17 mouse cellular contexts compared by ENCODE assay signal in genomic region chr17:47226391-47226790, GRCm38 (mm10).
DNase-seq lines count a peak whose midpoint lies in the region; ATAC-seq and TF ChIP-seq lines count a peak whose summit lies in the region.
"Had no signal": no experiment of that assay in that cellular context is flagged by ENCODE, and none has a peak within 500 bp of the region (broad histone marks: within the 10 kb centered on the region; RNA-seq: fewer than 3 reads in every experiment).

No protein-coding gene starts in this region.

- no peak overlapping the region for H3K9ac ChIP-seq in limb, embryonic 14.5 days (ENCODE audit: low read depth, low read length, severe bottlenecking)
- peak overlapping the region; percentile 46; the same call in 1 of the 2 replicates for H3K9ac ChIP-seq in MEL (ENCODE audit: control insufficient read depth, low read depth, low read length, poor library complexity, severe bottlenecking)
- no peak overlapping the region for H3K9ac ChIP-seq in forebrain, embryonic 14.5 days (ENCODE audit: low read length)
- H3K9ac ChIP-seq in midbrain, embryonic 11.5 days (ENCODE audit: low read length): no peak overlapping the region
- H3K9ac ChIP-seq: heart, embryonic 13.5 days; hindbrain, embryonic 14.5 days; liver, embryonic 12.5 days; midbrain, embryonic 13.5 days; neural tube, embryonic 13.5 days had no signal

- H3K27ac ChIP-seq in limb, embryonic 14.5 days (replicated peaks; ENCODE audit: low read depth, low read length): 0 out of 2 replicates have a peak overlapping the region, but pooled peaks have one; percentile 5
- H3K27ac ChIP-seq in limb, embryonic 10.5 days: no peak overlapping the region
- H3K27ac ChIP-seq in MEL (ENCODE audit: control insufficient read depth, low read depth, low read length): peak overlapping the region; percentile 74
- peak overlapping the region; percentile 14; the same call in 1 of the 2 replicates for H3K27ac ChIP-seq in embryonic facial prominence, embryonic 10.5 days (replicated peaks)
- peak overlapping the region; percentile 10; the same call in 1 of the 2 replicates for H3K27ac ChIP-seq in small intestine, adult 2 months (ENCODE audit: insufficient read depth, low read depth, low read length)
- H3K27ac ChIP-seq in forebrain, embryonic 14.5 days (ENCODE audit: low read depth, low read length): no peak overlapping the region
- no peak overlapping the region for H3K27ac ChIP-seq in midbrain, embryonic 11.5 days (ENCODE audit: low read depth, low read length)
- H3K27ac ChIP-seq: heart, embryonic 13.5 days; hindbrain, embryonic 14.5 days; liver, embryonic 12.5 days; midbrain, embryonic 13.5 days; neural tube, embryonic 13.5 days had no signal

- no peak for ATAC-seq in limb, embryonic 14.5 days (ENCODE audit: low FRiP score, low read depth)
- no peak for ATAC-seq in forebrain, embryonic 14.5 days
- no peak for ATAC-seq in midbrain, embryonic 11.5 days (ENCODE audit: low FRiP score)
- ATAC-seq: intestine, embryonic 16.5 days; liver, embryonic 12.5 days; midbrain, embryonic 13.5 days had no signal

- peaks cover 6% of the 10 kb centered on the region; the same call in 1 of the 2 replicates for H3K9me3 ChIP-seq in limb, embryonic 14.5 days (ENCODE audit: control insufficient read depth, low read length)
- H3K9me3 ChIP-seq in limb, embryonic 10.5 days (replicated peaks): no peaks in the 10 kb centered on the region
- H3K9me3 ChIP-seq in MEL (replicated peaks; ENCODE audit: insufficient read depth, low read length): no peaks in the 10 kb centered on the region
- H3K9me3 ChIP-seq in embryonic facial prominence, embryonic 10.5 days: 0 out of 2 replicates have a peak, but pooled peaks cover 5% of the 10 kb centered on the region
- H3K9me3 ChIP-seq in forebrain, embryonic 14.5 days (replicated peaks; ENCODE audit: control insufficient read depth, low read length): no peaks in the 10 kb centered on the region
- H3K9me3 ChIP-seq in midbrain, embryonic 11.5 days (ENCODE audit: control insufficient read depth, low read length): no peaks in the 10 kb centered on the region
- H3K9me3 ChIP-seq: liver, embryonic 12.5 days; midbrain, embryonic 13.5 days; neural tube, embryonic 13.5 days had no signal

- no peaks in the 10 kb centered on the region for H3K27me3 ChIP-seq in limb, embryonic 14.5 days (ENCODE audit: control insufficient read depth, insufficient read depth, low read length)
- H3K27me3 ChIP-seq in limb, embryonic 10.5 days (ENCODE audit: low read depth, poor library complexity, severe bottlenecking): no peaks in the 10 kb centered on the region
- H3K27me3 ChIP-seq in MEL (ENCODE audit: control insufficient read depth in 1 of 2, insufficient read depth in 2 of 2, low read length in 2 of 2): no peaks in the 10 kb centered on the region
- H3K27me3 ChIP-seq in embryonic facial prominence, embryonic 10.5 days (replicated peaks; ENCODE audit: low read depth, poor library complexity, severe bottlenecking): no peaks in the 10 kb centered on the region
- no peaks in the 10 kb centered on the region; the same call in 1 of the 2 replicates for H3K27me3 ChIP-seq in small intestine, adult 2 months (ENCODE audit: control insufficient read depth, insufficient read depth, low read length)
- H3K27me3 ChIP-seq in forebrain, embryonic 14.5 days (replicated peaks; ENCODE audit: control insufficient read depth, insufficient read depth, low read length): no peaks in the 10 kb centered on the region
- H3K27me3 ChIP-seq in midbrain, embryonic 11.5 days (ENCODE audit: control insufficient read depth, insufficient read depth, low read length): no peaks in the 10 kb centered on the region
- H3K27me3 ChIP-seq: heart, embryonic 13.5 days; liver, embryonic 12.5 days; midbrain, embryonic 13.5 days; neural tube, embryonic 13.5 days had no signal

- 75% methylated on average over 11 of the region's 11 CpGs for WGBS in limb, embryonic 14.5 days
- WGBS in limb, embryonic 10.5 days: 85% methylated on average over 11 of the region's 11 CpGs
- 88% methylated on average over 11 of the region's 11 CpGs for WGBS in embryonic facial prominence, embryonic 10.5 days
- WGBS in small intestine, adult 2 months: 58% methylated on average over 11 of the region's 11 CpGs
- WGBS in forebrain, embryonic 14.5 days: 82% methylated on average over 11 of the region's 11 CpGs
- 64% methylated on average over 11 of the region's 11 CpGs for WGBS in midbrain, embryonic 11.5 days

- no peak for TF ChIP-seq CTCF in MEL (IDR thresholded peaks at IDR 0.05 in 2 of 3, conservative IDR thresholded peaks at IDR 0.05 in 1 of 3; ENCODE audit: control insufficient read depth in 1 of 3, insufficient read depth in 1 of 3, low read depth in 2 of 3, low read length in 3 of 3, poor library complexity in 1 of 3, severe bottlenecking in 1 of 3)
- no peak for TF ChIP-seq CTCF in small intestine, adult 2 months (IDR thresholded peaks at IDR 0.05; ENCODE audit: extremely low read depth, insufficient read length, insufficient replicate concordance, low read depth, low read length)

- no peak for DNase-seq in limb, embryonic 14.5 days (ENCODE audit: low spot score)
- no peak for DNase-seq in limb, embryonic 10.5 days (ENCODE audit: low spot score)
- no peak for DNase-seq in MEL (ENCODE audit: low read depth, low spot score)
- DNase-seq in embryonic facial prominence, embryonic 10.5 days (ENCODE audit: low spot score): no peak
- DNase-seq in forebrain, embryonic 14.5 days (ENCODE audit: low spot score): no peak
- DNase-seq in midbrain, embryonic 11.5 days (ENCODE audit: low spot score, missing footprints): no peak
- DNase-seq: cerebellum, adult 8-10 months; lung, adult 2 months; spleen, adult 18-20 months; thymus, adult 18-20 months had no signal

- H3K4me3 ChIP-seq in limb, embryonic 14.5 days (replicated peaks; ENCODE audit: low read length): no peak overlapping the region
- no peak overlapping the region for H3K4me3 ChIP-seq in limb, embryonic 10.5 days
- H3K4me3 ChIP-seq in MEL (ENCODE audit: control insufficient read depth in 1 of 2, insufficient read depth in 1 of 2, low read depth in 2 of 2, low read length in 2 of 2): no peak overlapping the region
- no peak overlapping the region for H3K4me3 ChIP-seq in embryonic facial prominence, embryonic 10.5 days
- H3K4me3 ChIP-seq in small intestine, adult 2 months (ENCODE audit: low read depth, low read length): no peak overlapping the region
- H3K4me3 ChIP-seq in forebrain, embryonic 14.5 days (ENCODE audit: low read depth, low read length): no peak overlapping the region
- no peak overlapping the region for H3K4me3 ChIP-seq in midbrain, embryonic 11.5 days (ENCODE audit: low read depth, low read length)
- H3K4me3 ChIP-seq: heart, embryonic 13.5 days; liver, embryonic 12.5 days; midbrain, embryonic 13.5 days; neural tube, embryonic 13.5 days had no signal

- H3K79me2 ChIP-seq in MEL (ENCODE audit: control insufficient read depth, insufficient read depth, low read length, poor library complexity): no peaks in the 10 kb centered on the region

- TF ChIP-seq EP300 in MEL (IDR thresholded peaks at IDR 0.05; ENCODE audit: low read depth in 1 of 2, low read length in 2 of 2): no peak

- H3K4me1 ChIP-seq in limb, embryonic 14.5 days (ENCODE audit: control insufficient read depth, insufficient read depth, low read length): 0 out of 2 replicates have a peak, but pooled peaks cover 6% of the 10 kb centered on the region
- no peaks in the 10 kb centered on the region for H3K4me1 ChIP-seq in limb, embryonic 10.5 days
- peaks cover 14 to 37% of the 10 kb centered on the region in 2 experiments for H3K4me1 ChIP-seq in MEL (ENCODE audit: control insufficient read depth in 1 of 2, insufficient read depth in 2 of 2, low read length in 2 of 2)
- peaks cover 13% of the 10 kb centered on the region for H3K4me1 ChIP-seq in embryonic facial prominence, embryonic 10.5 days
- H3K4me1 ChIP-seq in small intestine, adult 2 months (ENCODE audit: control insufficient read depth, insufficient read depth, insufficient read length, low read length): no peaks in the 10 kb centered on the region; the same call in 1 of the 2 replicates
- no peaks in the 10 kb centered on the region for H3K4me1 ChIP-seq in forebrain, embryonic 14.5 days (ENCODE audit: control insufficient read depth, insufficient read depth, low read length)
- no peaks in the 10 kb centered on the region for H3K4me1 ChIP-seq in midbrain, embryonic 11.5 days (ENCODE audit: control insufficient read depth, insufficient read depth, low read length)
- H3K4me1 ChIP-seq: neural tube, embryonic 13.5 days had no signal

- TF ChIP-seq POLR2A in limb, embryonic 14.5 days (IDR thresholded peaks at IDR 0.05; ENCODE audit: borderline replicate concordance, extremely low read depth, insufficient read depth, insufficient read length): no peak
- no peak for TF ChIP-seq POLR2A in MEL (IDR thresholded peaks at IDR 0.05; ENCODE audit: control insufficient read depth in 1 of 2, insufficient read depth in 1 of 2, low read depth in 1 of 2, low read length in 2 of 2, poor library complexity in 1 of 2)
- no peak for TF ChIP-seq POLR2A in small intestine, adult 2 months (IDR thresholded peaks at IDR 0.05; ENCODE audit: low read depth, low read length)

- peaks cover 21% of the 10 kb centered on the region for H3K36me3 ChIP-seq in limb, embryonic 14.5 days (ENCODE audit: control insufficient read depth, insufficient read depth, low read length)
- peaks cover 31% of the 10 kb centered on the region for H3K36me3 ChIP-seq in limb, embryonic 10.5 days
- peaks cover 0 to 33% of the 10 kb centered on the region in 2 experiments; a peak in 2 of 4 replicates for H3K36me3 ChIP-seq in MEL (ENCODE audit: control insufficient read depth in 1 of 2, insufficient read depth in 2 of 2, low read length in 2 of 2)
- peaks cover 45% of the 10 kb centered on the region for H3K36me3 ChIP-seq in embryonic facial prominence, embryonic 10.5 days (replicated peaks)
- no peaks in the 10 kb centered on the region; the same call in 1 of the 2 replicates for H3K36me3 ChIP-seq in small intestine, adult 2 months (ENCODE audit: control insufficient read depth, insufficient read depth, low read length)
- H3K36me3 ChIP-seq in forebrain, embryonic 14.5 days (ENCODE audit: control insufficient read depth, insufficient read depth, low read length): peaks cover 7% of the 10 kb centered on the region; the same call in 1 of the 2 replicates
- H3K36me3 ChIP-seq in midbrain, embryonic 11.5 days (ENCODE audit: control insufficient read depth, insufficient read depth, low read length): no peaks in the 10 kb centered on the region; the same call in 1 of the 2 replicates

- H3K4me2 ChIP-seq in limb, embryonic 14.5 days (replicated peaks; ENCODE audit: low read depth, low read length, severe bottlenecking): no peak overlapping the region
- H3K4me2 ChIP-seq in forebrain, embryonic 14.5 days (ENCODE audit: low read length): no peak overlapping the region
- H3K4me2 ChIP-seq in midbrain, embryonic 11.5 days: no peak overlapping the region
- H3K4me2 ChIP-seq: heart, embryonic 13.5 days; hindbrain, embryonic 14.5 days; midbrain, embryonic 13.5 days; neural tube, embryonic 13.5 days had no signal

- TF ChIP-seq RAD21 in MEL (IDR thresholded peaks at IDR 0.05; ENCODE audit: low read depth, low read length): no peak

TF ChIP-seq in MEL, 35 proteins besides CTCF, POLR2A, EP300 and RAD21 (continues in another document):
- no peak for TF ChIP-seq NELFE (IDR thresholded peaks at IDR 0.05; ENCODE audit: low read depth, low read length)
- no peak for TF ChIP-seq NRF1 (IDR thresholded peaks at IDR 0.05; ENCODE audit: insufficient read depth, low read depth, low read length, poor library complexity, severe bottlenecking)

Comparison
In these comparisons a context has a peak if more than half of its experiments do, and no peak if none do; other contexts are left out.
1. H3K27ac ChIP-seq: peak in limb, embryonic 14.5 days (single experiment), MEL (single experiment), embryonic facial prominence, embryonic 10.5 days (single experiment) and small intestine, adult 2 months (single experiment); none in limb, embryonic 10.5 days (single experiment), forebrain, embryonic 14.5 days (single experiment) and midbrain, embryonic 11.5 days (single experiment).